30 mouse cellular contexts compared by ENCODE assay signal in genomic region chr1:166295548-166295947, GRCm38 (mm10). TPM values are rescaled to one million over a fixed set of nuclear protein-coding genes. Genes with fewer than 3 reads are reported as not detected.
DNase-seq lines count a peak whose midpoint lies in the region; ATAC-seq and TF ChIP-seq lines count a peak whose summit lies in the region.
"Had no signal": no experiment of that assay in that cellular context is flagged by ENCODE, and none has a peak within 500 bp of the region (broad histone marks: within the 10 kb centered on the region; RNA-seq: fewer than 3 reads in every experiment).

No protein-coding gene starts in this region.

- H3K4me3 ChIP-seq in embryonic facial prominence, embryonic 13.5 days: no peak overlapping the region
- H3K4me3 ChIP-seq in embryonic facial prominence, embryonic 10.5 days: no peak overlapping the region
- H3K4me3 ChIP-seq in intestine, embryonic 15.5 days (replicated peaks): no peak overlapping the region
- H3K4me3 ChIP-seq in intestine, embryonic 16.5 days (ENCODE audit: low read length): no peak overlapping the region
- H3K4me3 ChIP-seq in midbrain, embryonic 11.5 days (ENCODE audit: low read depth, low read length): no peak overlapping the region
- H3K4me3 ChIP-seq in midbrain, embryonic 16.5 days (ENCODE audit: low read depth, low read length): no peak overlapping the region
- H3K4me3 ChIP-seq in stomach, embryonic 16.5 days (replicated peaks; ENCODE audit: low read length): no peak overlapping the region
- H3K4me3 ChIP-seq in stomach, postnatal 0 days (ENCODE audit: low read depth, low read length): no peak overlapping the region
- H3K4me3 ChIP-seq: embryonic facial prominence, embryonic 15.5 days; gastrocnemius, adult 2 months; heart, embryonic 10.5 days; heart, embryonic 13.5 days; hindbrain, embryonic 15.5 days had no signal

- no peaks in the 10 kb centered on the region for H3K4me1 ChIP-seq in embryonic facial prominence, embryonic 13.5 days
- peaks cover 7% of the 10 kb centered on the region; the same call in 1 of the 2 replicates for H3K4me1 ChIP-seq in embryonic facial prominence, embryonic 10.5 days
- H3K4me1 ChIP-seq in intestine, embryonic 15.5 days (replicated peaks): no peaks in the 10 kb centered on the region
- H3K4me1 ChIP-seq in intestine, embryonic 16.5 days (ENCODE audit: control insufficient read depth, insufficient read depth, low read length): no peaks in the 10 kb centered on the region
- 0 out of 2 replicates have a peak, but pooled peaks cover 2% of the 10 kb centered on the region for H3K4me1 ChIP-seq in midbrain, embryonic 11.5 days (ENCODE audit: control insufficient read depth, insufficient read depth, low read length)
- H3K4me1 ChIP-seq in midbrain, embryonic 16.5 days (ENCODE audit: control insufficient read depth, insufficient read depth, low read length): no peaks in the 10 kb centered on the region; the same call in 1 of the 2 replicates
- H3K4me1 ChIP-seq in stomach, embryonic 16.5 days (ENCODE audit: control insufficient read depth, insufficient read depth, low read length): no peaks in the 10 kb centered on the region
- H3K4me1 ChIP-seq in stomach, postnatal 0 days (replicated peaks; ENCODE audit: control insufficient read depth, insufficient read depth): no peaks in the 10 kb centered on the region
- H3K4me1 ChIP-seq: embryonic facial prominence, embryonic 15.5 days; heart, embryonic 10.5 days had no signal

- WGBS in embryonic facial prominence, embryonic 13.5 days: 82% methylated on average over 7 of the region's 7 CpGs
- 73% methylated on average over 7 of the region's 7 CpGs for WGBS in embryonic facial prominence, embryonic 10.5 days
- 54% methylated on average over 7 of the region's 7 CpGs for WGBS in intestine, embryonic 15.5 days
- 63% methylated on average over 7 of the region's 7 CpGs for WGBS in intestine, embryonic 16.5 days
- WGBS in midbrain, embryonic 11.5 days: 73% methylated on average over 7 of the region's 7 CpGs
- 63% methylated on average over 7 of the region's 7 CpGs for WGBS in midbrain, embryonic 16.5 days
- 69% methylated on average over 7 of the region's 7 CpGs for WGBS in stomach, embryonic 16.5 days
- 69% methylated on average over 7 of the region's 7 CpGs for WGBS in stomach, postnatal 0 days

- H3K9me3 ChIP-seq in embryonic facial prominence, embryonic 13.5 days: no peaks in the 10 kb centered on the region
- no peaks in the 10 kb centered on the region for H3K9me3 ChIP-seq in embryonic facial prominence, embryonic 10.5 days
- no peaks in the 10 kb centered on the region for H3K9me3 ChIP-seq in intestine, embryonic 15.5 days
- no peaks in the 10 kb centered on the region for H3K9me3 ChIP-seq in intestine, embryonic 16.5 days (ENCODE audit: control insufficient read depth, low read length)
- no peaks in the 10 kb centered on the region for H3K9me3 ChIP-seq in midbrain, embryonic 11.5 days (ENCODE audit: control insufficient read depth, low read length)
- no peaks in the 10 kb centered on the region for H3K9me3 ChIP-seq in midbrain, embryonic 16.5 days (replicated peaks; ENCODE audit: control insufficient read depth, low read length, poor library complexity, severe bottlenecking)
- no peaks in the 10 kb centered on the region for H3K9me3 ChIP-seq in stomach, embryonic 16.5 days (replicated peaks; ENCODE audit: control insufficient read depth, low read length)
- no peaks in the 10 kb centered on the region for H3K9me3 ChIP-seq in stomach, postnatal 0 days (ENCODE audit: control insufficient read depth, low read length)
- H3K9me3 ChIP-seq: embryonic facial prominence, embryonic 15.5 days; heart, embryonic 10.5 days; heart, embryonic 13.5 days; hindbrain, embryonic 15.5 days had no signal

- H3K27me3 ChIP-seq in embryonic facial prominence, embryonic 13.5 days: peaks cover 3% of the 10 kb centered on the region; the same call in 1 of the 2 replicates
- H3K27me3 ChIP-seq in embryonic facial prominence, embryonic 10.5 days (replicated peaks; ENCODE audit: low read depth, poor library complexity, severe bottlenecking): peaks cover 5% of the 10 kb centered on the region; the same call in 1 of the 2 replicates
- no peaks in the 10 kb centered on the region for H3K27me3 ChIP-seq in intestine, embryonic 15.5 days (replicated peaks)
- no peaks in the 10 kb centered on the region for H3K27me3 ChIP-seq in intestine, embryonic 16.5 days (replicated peaks; ENCODE audit: control insufficient read depth, insufficient read depth, low read length)
- H3K27me3 ChIP-seq in midbrain, embryonic 11.5 days (ENCODE audit: control insufficient read depth, insufficient read depth, low read length): no peaks in the 10 kb centered on the region
- no peaks in the 10 kb centered on the region for H3K27me3 ChIP-seq in midbrain, embryonic 16.5 days (ENCODE audit: control insufficient read depth, insufficient read depth, low read depth, low read length)
- H3K27me3 ChIP-seq in stomach, embryonic 16.5 days (ENCODE audit: control insufficient read depth, insufficient read depth, low read length): no peaks in the 10 kb centered on the region
- H3K27me3 ChIP-seq in stomach, postnatal 0 days (ENCODE audit: control insufficient read depth, insufficient read depth, low read length): no peaks in the 10 kb centered on the region
- H3K27me3 ChIP-seq: embryonic facial prominence, embryonic 15.5 days; hindbrain, embryonic 15.5 days had no signal

- no peak overlapping the region for H3K9ac ChIP-seq in embryonic facial prominence, embryonic 13.5 days
- H3K9ac ChIP-seq in intestine, embryonic 15.5 days: no peak overlapping the region
- no peak overlapping the region for H3K9ac ChIP-seq in intestine, embryonic 16.5 days (ENCODE audit: low read depth, low read length)
- H3K9ac ChIP-seq in midbrain, embryonic 11.5 days (ENCODE audit: low read length): no peak overlapping the region
- no peak overlapping the region for H3K9ac ChIP-seq in midbrain, embryonic 16.5 days (ENCODE audit: low read depth, low read length)
- no peak overlapping the region for H3K9ac ChIP-seq in stomach, embryonic 16.5 days (ENCODE audit: low read length)
- H3K9ac ChIP-seq in stomach, postnatal 0 days (ENCODE audit: low read length): no peak overlapping the region
- H3K9ac ChIP-seq: embryonic facial prominence, embryonic 15.5 days; forebrain, postnatal 0 days; heart, embryonic 13.5 days; hindbrain, embryonic 15.5 days had no signal

- H3K36me3 ChIP-seq in embryonic facial prominence, embryonic 13.5 days: no peaks in the 10 kb centered on the region
- H3K36me3 ChIP-seq in embryonic facial prominence, embryonic 10.5 days (replicated peaks): 0 out of 2 replicates have a peak, but pooled peaks cover 4% of the 10 kb centered on the region
- no peaks in the 10 kb centered on the region for H3K36me3 ChIP-seq in intestine, embryonic 15.5 days
- H3K36me3 ChIP-seq in intestine, embryonic 16.5 days (ENCODE audit: control insufficient read depth, insufficient read depth, low read length): no peaks in the 10 kb centered on the region
- peaks cover 5% of the 10 kb centered on the region; the same call in 1 of the 2 replicates for H3K36me3 ChIP-seq in midbrain, embryonic 11.5 days (ENCODE audit: control insufficient read depth, insufficient read depth, low read length)
- H3K36me3 ChIP-seq in midbrain, embryonic 16.5 days (ENCODE audit: control insufficient read depth, insufficient read depth, low read length): no peaks in the 10 kb centered on the region
- no peaks in the 10 kb centered on the region for H3K36me3 ChIP-seq in stomach, embryonic 16.5 days (ENCODE audit: control insufficient read depth, insufficient read depth, low read length)
- no peaks in the 10 kb centered on the region for H3K36me3 ChIP-seq in stomach, postnatal 0 days (ENCODE audit: control insufficient read depth, insufficient read depth, low read length)
- H3K36me3 ChIP-seq: embryonic facial prominence, embryonic 15.5 days; heart, embryonic 10.5 days; heart, embryonic 13.5 days; hindbrain, embryonic 15.5 days had no signal

- H3K27ac ChIP-seq in embryonic facial prominence, embryonic 13.5 days: no peak overlapping the region
- no peak overlapping the region for H3K27ac ChIP-seq in embryonic facial prominence, embryonic 10.5 days (replicated peaks)
- no peak overlapping the region for H3K27ac ChIP-seq in intestine, embryonic 15.5 days
- H3K27ac ChIP-seq in intestine, embryonic 16.5 days (ENCODE audit: low read length): no peak overlapping the region
- no peak overlapping the region for H3K27ac ChIP-seq in midbrain, embryonic 11.5 days (ENCODE audit: low read depth, low read length)
- H3K27ac ChIP-seq in midbrain, embryonic 16.5 days (ENCODE audit: low read length): no peak overlapping the region
- no peak overlapping the region for H3K27ac ChIP-seq in stomach, embryonic 16.5 days (ENCODE audit: low read length)
- no peak overlapping the region for H3K27ac ChIP-seq in stomach, postnatal 0 days (replicated peaks)
- H3K27ac ChIP-seq: embryonic facial prominence, embryonic 15.5 days; gastrocnemius, adult 2 months; heart, embryonic 10.5 days; heart, embryonic 13.5 days; hindbrain, embryonic 15.5 days had no signal

- TF ChIP-seq EP300 in stomach, postnatal 0 days (optimal IDR thresholded peaks at IDR 0.05): no peak

- no peak for TF ChIP-seq CTCF in stomach, postnatal 0 days (IDR thresholded peaks at IDR 0.05; ENCODE audit: low read depth)

- ATAC-seq in embryonic facial prominence, embryonic 13.5 days (ENCODE audit: insufficient number of reproducible peaks, insufficient read depth, low FRiP score, low TSS enrichment, low read depth): peak; percentile 44; the same call in 1 of the 2 replicates
- peak; percentile 43; the same call in 1 of the 2 replicates for ATAC-seq in intestine, embryonic 15.5 days
- ATAC-seq in intestine, embryonic 16.5 days: no peak; the same call in 1 of the 2 replicates
- ATAC-seq in midbrain, embryonic 11.5 days (ENCODE audit: low FRiP score): 0 out of 2 replicates have a peak, but pooled peaks have one; percentile 42
- ATAC-seq in midbrain, embryonic 16.5 days: no peak
- ATAC-seq in stomach, embryonic 16.5 days (ENCODE audit: insufficient read depth, low FRiP score): 0 out of 2 replicates have a peak, but pooled peaks have one; percentile 25
- no peak for ATAC-seq in stomach, postnatal 0 days (ENCODE audit: low FRiP score, low TSS enrichment)
- ATAC-seq: activated CD4-positive, CD25-positive, alpha-beta regulatory T cell, adult 4 months; forebrain, embryonic 14.5 days; forebrain, postnatal 0 days had no signal

- H3K4me2 ChIP-seq in embryonic facial prominence, embryonic 13.5 days: no peak overlapping the region
- H3K4me2 ChIP-seq in intestine, embryonic 15.5 days (replicated peaks): no peak overlapping the region
- no peak overlapping the region for H3K4me2 ChIP-seq in intestine, embryonic 16.5 days (ENCODE audit: low read depth, low read length)
- H3K4me2 ChIP-seq in midbrain, embryonic 11.5 days: no peak overlapping the region
- no peak overlapping the region for H3K4me2 ChIP-seq in midbrain, embryonic 16.5 days (ENCODE audit: low read length)
- H3K4me2 ChIP-seq in stomach, embryonic 16.5 days (ENCODE audit: low read depth, low read length): no peak overlapping the region
- H3K4me2 ChIP-seq in stomach, postnatal 0 days (replicated peaks; ENCODE audit: low read depth): no peak overlapping the region
- H3K4me2 ChIP-seq: embryonic facial prominence, embryonic 15.5 days; heart, embryonic 13.5 days; hindbrain, embryonic 15.5 days had no signal

- no peak for DNase-seq in embryonic facial prominence, embryonic 10.5 days (ENCODE audit: low spot score)
- DNase-seq in midbrain, embryonic 11.5 days (ENCODE audit: low spot score, missing footprints): no peak
- DNase-seq in stomach, postnatal 0 days (ENCODE audit: low spot score): no peak
- DNase-seq: adrenal gland, adult 8-10 months; adrenal gland, postnatal 25 days; cerebellum, adult 11-12 months; cerebellum, adult 8-10 months; cerebellum, postnatal 10 days; cerebellum, postnatal 36 days; embryo, embryonic 11 days; forebrain, postnatal 0 days; gastrocnemius, adult 2 months; gastrocnemius, postnatal 14 days; heart, adult 18-20 months; heart, postnatal 14 days; heart, postnatal 4 days had no signal

RNA-seq across cellular contexts. Expression of gene Ildr2, which starts 41.6 kb away (rescaled TPM):
- 0.22 and 0.25 TPM in 2 replicates for polyA plus RNA-seq in embryonic facial prominence, embryonic 13.5 days (2015; fragmentation: Nextera tagmentation; extraction: Ambion mirVana)
- 1.8 and 3.3 TPM in 2 replicates for polyA plus RNA-seq in embryonic facial prominence, embryonic 10.5 days (2016; fragmentation: Nextera tagmentation; extraction: Ambion mirVana)
- 0.67 and 0.81 TPM in 2 replicates for polyA plus RNA-seq in intestine, embryonic 15.5 days (2015; fragmentation: Nextera tagmentation; extraction: Ambion mirVana)
- 0.27 and 0.37 TPM in 2 replicates for polyA plus RNA-seq in intestine, embryonic 16.5 days (2015; fragmentation: Nextera tagmentation; extraction: Ambion mirVana)
- polyA plus RNA-seq in midbrain, embryonic 11.5 days (2014; fragmentation: Nextera tagmentation; extraction: Ambion mirVana): 12.2 and 12.8 TPM in 2 replicates
- polyA plus RNA-seq in midbrain, embryonic 16.5 days (2015; fragmentation: Nextera tagmentation; extraction: Ambion mirVana): 4.0 and 4.5 TPM in 2 replicates
- polyA plus RNA-seq in stomach, embryonic 16.5 days (2015; fragmentation: Nextera tagmentation; extraction: Ambion mirVana): 0.87 and 1.1 TPM in 2 replicates
- 0.50 and 0.64 TPM in 2 replicates for polyA plus RNA-seq in stomach, postnatal 0 days (2015; fragmentation: Nextera tagmentation; extraction: Ambion mirVana)
- polyA plus RNA-seq: activated CD4-positive, CD25-positive, alpha-beta regulatory T cell, adult 4 months had no signal

RNA-seq across cellular contexts. Expression of gene Mael, which starts 57.0 kb away (rescaled TPM):
- not detected in 2 replicates for polyA plus RNA-seq in embryonic facial prominence, embryonic 13.5 days (2015; fragmentation: Nextera tagmentation; extraction: Ambion mirVana)
- polyA plus RNA-seq in embryonic facial prominence, embryonic 10.5 days (2016; fragmentation: Nextera tagmentation; extraction: Ambion mirVana): 0.15 TPM in 1 of 2 replicates, not detected in the other
- not detected in 2 replicates for polyA plus RNA-seq in intestine, embryonic 15.5 days (2015; fragmentation: Nextera tagmentation; extraction: Ambion mirVana)
- polyA plus RNA-seq in intestine, embryonic 16.5 days (2015; fragmentation: Nextera tagmentation; extraction: Ambion mirVana): not detected in 2 replicates
- polyA plus RNA-seq in midbrain, embryonic 11.5 days (2014; fragmentation: Nextera tagmentation; extraction: Ambion mirVana): 0.08 TPM in 1 of 2 replicates, not detected in the other
- 0.14 TPM in 1 of 2 replicates, not detected in the other for polyA plus RNA-seq in midbrain, embryonic 16.5 days (2015; fragmentation: Nextera tagmentation; extraction: Ambion mirVana)
- polyA plus RNA-seq in stomach, embryonic 16.5 days (2015; fragmentation: Nextera tagmentation; extraction: Ambion mirVana): not detected in 2 replicates
- not detected in 2 replicates for polyA plus RNA-seq in stomach, postnatal 0 days (2015; fragmentation: Nextera tagmentation; extraction: Ambion mirVana)
- polyA plus RNA-seq: activated CD4-positive, CD25-positive, alpha-beta regulatory T cell, adult 4 months; embryonic facial prominence, embryonic 11.5 days; embryonic facial prominence, embryonic 15.5 days; forebrain, embryonic 11.5 days; forebrain, embryonic 14.5 days; forebrain, postnatal 0 days; heart, embryonic 13.5 days; hindbrain, embryonic 11.5 days had no signal

Comparison
In these comparisons a context has a peak if more than half of its experiments do, and no peak if none do; other contexts are left out.
1. ATAC-seq: peak in embryonic facial prominence, embryonic 13.5 days (single experiment), intestine, embryonic 15.5 days (single experiment), midbrain, embryonic 11.5 days (single experiment) and stomach, embryonic 16.5 days (single experiment); none in intestine, embryonic 16.5 days (single experiment), midbrain, embryonic 16.5 days (single experiment) and stomach, postnatal 0 days (single experiment).